Mouse (Mus musculus) frontal cortex, postnatal 14 days (tissue): ENCODE measurements around the gene Syngr2.

Experiments used
- DNase-seq, 2 experiments: peaks; one replicate each; pipeline ENCODE4 v3.0.0; 2022; ENCODE audit warnings: low spot score in 2 of 2

Syngr2 gene

DNA sequence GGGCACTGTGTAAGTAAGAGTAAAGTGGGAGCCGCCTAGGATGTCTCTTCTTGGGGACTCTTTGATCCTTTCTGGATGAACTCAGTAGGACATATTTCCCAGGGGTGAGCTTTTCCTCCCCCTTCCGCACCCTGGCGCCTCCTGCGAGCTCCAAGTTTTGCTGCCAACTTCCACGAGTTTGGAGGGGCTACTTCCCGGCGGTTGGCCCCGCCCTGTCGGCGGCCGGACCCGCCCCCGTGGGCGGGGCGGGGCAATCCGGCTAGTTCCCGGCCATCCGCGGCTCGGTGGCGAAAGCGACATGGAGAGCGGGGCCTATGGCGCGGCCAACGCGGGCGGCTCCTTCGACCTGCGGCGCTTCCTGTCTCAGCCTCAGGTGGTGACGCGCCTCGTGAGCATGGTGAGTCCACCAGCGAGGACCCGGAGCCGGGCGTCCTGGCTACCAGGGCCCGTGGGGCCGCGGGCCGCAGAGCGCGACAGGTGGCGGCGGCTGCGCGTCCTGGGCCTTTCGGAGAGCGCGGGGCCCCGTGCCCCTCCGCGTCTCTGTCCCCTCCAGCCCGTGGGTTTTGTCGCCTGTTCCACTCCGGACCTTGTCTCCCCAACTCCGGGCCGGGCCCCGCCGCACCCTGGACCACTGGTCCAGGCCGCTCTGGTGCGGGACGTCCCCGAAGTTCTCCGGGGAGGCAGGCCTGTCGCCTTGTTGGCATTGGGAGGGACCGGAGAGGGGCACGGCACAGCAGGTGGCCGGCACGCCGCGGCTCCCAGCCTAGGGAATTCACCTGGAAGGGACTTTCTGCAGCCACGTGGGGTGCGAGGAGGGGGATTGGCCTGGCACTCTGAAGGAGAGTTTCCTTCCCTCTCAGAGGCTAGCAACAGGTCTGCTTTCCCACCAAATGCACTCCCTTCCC is at the start of gene Syngr2, which contains the start of gene Gm20708:
Gene Syngr2 (plus strand): TSS at position 262 of the 905 bp plus-strand sequence.
Gene Gm20708 (plus strand): TSS at position 262 of the 905 bp plus-strand sequence.
- peak in 1 of 2 experiments; percentile 48 for DNase-seq

DNA sequence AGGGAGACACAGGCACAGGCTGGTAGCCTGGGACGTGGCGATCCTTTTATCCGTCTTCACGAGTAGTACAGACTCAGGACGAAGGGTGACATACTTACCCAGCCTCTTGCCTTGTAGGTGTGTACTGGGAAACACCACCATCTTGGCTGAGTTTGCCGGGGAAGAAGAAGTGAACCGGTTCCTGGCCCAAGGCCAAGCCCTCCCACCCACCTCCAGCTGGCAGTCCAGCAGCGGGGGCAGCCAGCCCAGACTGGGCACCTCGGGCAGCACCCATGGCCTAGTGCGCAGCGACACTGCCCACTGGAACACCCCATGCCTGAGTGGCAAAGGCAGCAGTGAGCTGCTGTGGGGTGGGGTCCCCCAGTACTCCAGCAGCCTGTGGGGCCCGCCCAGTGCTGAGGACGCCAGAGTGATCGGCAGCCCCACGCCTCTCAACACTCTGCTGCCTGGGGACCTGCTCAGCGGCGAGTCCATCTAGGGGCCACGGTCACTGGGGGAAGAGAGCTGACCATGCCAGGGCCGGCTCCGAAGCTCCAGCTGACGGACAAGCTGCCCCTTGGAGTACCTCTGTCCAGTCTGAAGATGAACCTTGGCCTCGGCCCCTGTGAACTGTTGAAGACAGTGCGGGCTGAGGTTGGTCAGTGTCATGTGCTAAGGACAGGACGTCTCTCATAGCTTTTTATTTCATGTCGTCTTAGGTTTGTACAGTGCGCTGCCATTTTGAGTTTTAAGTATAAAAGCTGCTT is 48.9 kb upstream of the Syngr2 start:
- no peak for DNase-seq

GRCm38 (mm10) chr11:117761801-117762200 is 47.7 kb upstream of the Syngr2 start:
- DNase-seq: no peak

DNA sequence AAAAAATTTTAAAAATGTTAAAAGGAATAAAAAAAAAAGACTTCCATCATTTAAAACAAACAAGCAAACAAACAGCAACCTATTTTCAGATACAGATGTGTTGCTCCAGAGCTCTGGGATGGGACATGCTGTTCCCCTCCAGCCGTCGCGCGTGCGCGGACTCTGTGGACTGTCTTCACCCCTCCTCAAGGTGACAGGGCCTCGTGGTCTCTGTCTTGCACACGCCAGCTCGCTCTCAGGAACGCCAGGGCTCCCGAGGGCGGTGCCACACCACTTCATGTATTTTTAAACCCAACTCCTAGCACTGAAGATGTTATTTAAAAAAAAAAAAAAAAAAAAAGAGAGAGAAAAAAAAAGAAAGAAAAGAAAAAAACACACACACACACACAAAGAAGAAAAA is 47.2 kb upstream of the Syngr2 start:
- DNase-seq: no peak

DNA sequence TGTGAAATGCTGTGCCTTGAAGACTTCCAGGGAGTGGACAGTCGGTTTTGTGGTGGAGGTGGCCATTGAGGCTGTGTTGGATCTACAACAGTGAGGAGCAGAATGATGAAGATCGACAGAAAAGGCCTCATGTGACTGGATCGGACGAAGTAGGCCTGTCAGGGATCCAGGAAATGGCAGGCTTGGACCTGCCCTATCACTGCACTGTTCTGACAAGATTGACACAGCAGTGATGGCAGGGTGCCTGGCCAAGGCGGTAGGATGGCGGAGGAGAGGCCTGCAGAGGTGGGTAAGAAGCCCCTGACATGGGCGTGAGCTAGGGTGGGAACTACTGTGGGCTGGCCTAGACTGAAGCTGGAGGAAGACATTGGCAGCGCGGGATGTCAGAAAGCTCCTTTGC is 45.1 kb upstream of the Syngr2 start:
- no peak for DNase-seq

DNA sequence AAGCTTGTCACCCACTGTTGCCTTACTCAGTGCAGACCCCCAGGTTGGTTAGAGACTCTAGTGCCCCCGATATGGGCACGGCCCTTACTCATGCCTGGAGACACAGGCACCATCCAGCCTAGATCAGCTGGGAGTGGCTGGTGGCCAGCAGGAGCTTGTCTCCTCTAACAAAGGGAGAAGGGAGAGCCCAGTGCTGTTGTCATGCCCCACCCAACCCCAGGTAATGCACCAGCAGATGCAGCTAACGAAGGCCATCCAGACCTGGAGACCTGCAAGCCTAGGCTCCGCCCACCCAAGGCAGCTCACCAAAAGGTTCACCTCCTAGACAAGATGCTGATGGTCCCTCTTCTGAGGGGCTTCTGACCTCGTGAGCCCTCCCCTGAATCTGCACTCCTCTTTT is 44.1 kb upstream of the Syngr2 start:
- DNase-seq: no peak

GRCm38 (mm10) chr11:117766275-117766674 is 43.2 kb upstream of the Syngr2 start:
- no peak for DNase-seq

DNA sequence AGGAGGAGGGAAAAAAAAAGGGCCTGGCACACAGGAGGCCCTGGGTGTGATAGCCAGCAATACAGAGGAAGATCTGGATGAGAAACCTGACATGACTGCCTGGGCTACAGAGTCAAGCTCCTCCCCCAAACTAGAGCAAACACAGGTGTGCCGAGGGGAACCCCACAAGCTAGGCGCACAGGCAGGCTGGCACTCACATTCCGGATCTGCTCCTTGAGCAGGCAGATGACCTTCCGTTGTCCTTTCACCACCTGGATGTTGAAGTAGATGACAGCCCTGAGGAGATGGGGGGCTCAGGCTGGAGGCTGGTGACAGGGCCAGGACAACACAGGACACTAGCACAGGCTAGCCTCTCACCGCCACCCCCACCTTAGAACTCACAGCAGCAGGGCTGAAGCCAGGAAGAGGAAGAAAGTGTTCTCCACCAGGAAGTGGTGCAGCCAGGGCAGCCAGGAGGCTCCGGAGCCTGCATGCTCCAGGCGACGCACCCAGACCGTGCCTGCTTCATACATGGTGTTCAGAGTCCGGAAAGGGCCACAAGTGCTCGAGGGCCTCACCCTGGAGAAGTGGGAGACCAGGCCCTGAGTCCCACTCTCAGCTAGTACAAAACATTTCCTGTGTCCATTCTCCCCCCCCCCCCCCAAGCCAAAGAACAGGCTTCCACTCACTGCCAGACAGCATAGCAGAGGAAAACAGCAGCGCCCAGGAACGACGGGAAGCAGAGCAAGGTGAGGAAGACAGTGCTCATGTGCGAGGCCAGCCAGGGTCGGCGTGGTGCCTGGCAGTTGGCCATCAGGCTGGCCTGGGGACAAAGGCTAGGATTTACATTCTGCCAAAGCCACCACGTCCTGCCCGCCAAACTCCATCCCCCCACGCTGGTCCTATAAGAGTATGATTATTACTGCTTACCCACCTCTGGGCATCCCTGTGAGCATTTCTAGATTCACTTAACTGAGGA is 40.5 kb upstream of the Syngr2 start:
- DNase-seq: no peak

DNA sequence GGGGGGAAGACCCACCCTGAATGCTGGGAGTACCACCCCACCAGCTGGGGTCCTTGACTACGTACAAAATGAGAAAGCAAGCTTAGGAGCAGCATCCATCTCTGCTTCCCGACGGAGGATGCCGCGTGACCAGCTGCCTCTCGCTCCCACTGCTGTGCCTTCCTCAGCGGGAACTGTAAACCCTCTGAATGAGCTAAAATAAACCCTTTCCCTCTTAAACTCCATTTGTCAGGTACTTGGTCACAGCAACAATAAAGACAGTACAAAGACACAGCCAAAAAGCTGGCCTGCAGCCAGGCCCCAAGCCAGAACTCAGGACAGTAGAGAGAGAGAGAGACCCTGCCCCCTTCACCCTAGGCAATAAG is 39.8 kb upstream of the Syngr2 start:
- DNase-seq: no peak

DNA sequence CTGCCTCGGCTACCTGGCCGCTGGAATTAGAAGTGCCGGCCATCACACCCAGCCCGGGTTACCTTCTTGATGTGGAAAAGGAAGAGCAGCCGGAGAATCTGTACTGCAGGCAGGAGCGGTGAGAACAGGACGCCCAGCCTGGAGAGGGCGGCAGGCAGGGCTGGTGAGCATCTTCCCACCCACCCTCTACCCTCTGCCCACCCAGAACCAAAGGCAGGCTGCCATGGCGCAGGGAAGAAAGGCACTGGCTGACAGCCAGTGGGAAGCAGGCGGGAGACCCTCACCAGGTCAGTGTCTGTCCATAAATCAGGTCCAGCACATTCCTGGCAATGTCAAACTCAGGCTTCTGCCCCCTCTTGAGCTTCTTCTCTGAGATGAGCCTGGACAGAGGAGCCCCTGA is 39.1 kb upstream of the Syngr2 start:
- DNase-seq: no peak

DNA sequence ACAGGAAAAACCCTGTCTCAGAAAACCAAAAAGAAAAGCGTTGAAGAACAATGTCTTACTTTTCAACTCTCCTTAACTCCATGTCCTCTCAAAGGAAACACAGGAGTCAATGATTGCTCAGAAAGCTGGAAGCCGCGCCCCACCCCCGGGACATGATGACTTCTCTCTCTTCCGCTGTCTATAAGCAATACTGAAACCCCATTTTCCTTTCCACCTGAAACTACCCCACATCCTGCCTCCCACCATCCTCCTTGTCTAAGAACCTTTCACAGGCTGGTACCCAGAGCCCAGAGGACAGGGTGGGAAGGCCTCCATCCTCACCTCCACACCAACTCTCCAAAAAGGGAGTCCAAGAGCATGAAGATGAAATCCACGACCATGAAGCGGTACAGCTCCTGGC is 37.1 kb upstream of the Syngr2 start:
- DNase-seq: no peak

DNA sequence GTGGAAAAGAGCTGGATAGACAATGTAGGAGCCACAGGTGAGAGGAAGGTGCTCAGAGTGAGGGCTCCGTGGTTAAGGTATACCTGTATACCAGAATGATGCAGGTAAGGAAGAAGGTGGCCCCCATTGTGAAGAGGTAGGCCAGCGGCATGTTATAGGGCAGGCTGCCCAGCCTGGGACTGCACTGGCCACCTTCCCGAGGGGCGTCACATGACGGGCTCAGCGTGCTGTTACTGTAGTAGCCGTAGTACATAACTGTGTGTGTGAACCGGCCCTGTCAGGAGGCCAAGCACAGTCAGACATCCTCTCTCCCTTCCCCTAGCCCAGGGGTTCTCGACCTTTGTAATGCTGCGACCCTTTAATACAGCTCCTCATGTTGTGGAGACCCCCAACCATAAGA is 34.5 kb upstream of the Syngr2 start:
- DNase-seq: no peak

GRCm38 (mm10) chr11:117775540-117775939 is 33.9 kb upstream of the Syngr2 start:
- no peak for DNase-seq

- DNase-seq: no peak
Observed at GRCm38 (mm10) chr11:117776085-117776792, 33.2 kb upstream of the Syngr2 start.

DNA sequence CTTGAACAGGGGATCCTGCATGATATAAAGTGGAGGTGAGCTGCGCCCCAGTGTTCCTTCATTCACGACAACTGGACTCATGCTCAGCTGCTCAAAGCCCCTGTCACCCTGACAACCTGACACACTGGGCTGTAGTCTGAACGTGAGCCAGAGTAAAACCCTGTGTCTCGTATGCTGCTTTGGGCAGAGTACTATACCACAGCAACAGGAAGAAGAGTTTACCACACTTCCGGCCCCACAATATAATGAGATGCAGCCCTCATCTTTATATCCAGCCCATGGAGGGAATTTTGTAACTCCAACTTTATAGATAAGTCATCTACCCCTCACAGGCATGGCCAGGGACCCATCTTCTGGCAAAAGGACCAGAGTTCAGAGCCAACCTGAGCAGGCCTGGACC is 32.4 kb upstream of the Syngr2 start:
- no peak for DNase-seq

DNA sequence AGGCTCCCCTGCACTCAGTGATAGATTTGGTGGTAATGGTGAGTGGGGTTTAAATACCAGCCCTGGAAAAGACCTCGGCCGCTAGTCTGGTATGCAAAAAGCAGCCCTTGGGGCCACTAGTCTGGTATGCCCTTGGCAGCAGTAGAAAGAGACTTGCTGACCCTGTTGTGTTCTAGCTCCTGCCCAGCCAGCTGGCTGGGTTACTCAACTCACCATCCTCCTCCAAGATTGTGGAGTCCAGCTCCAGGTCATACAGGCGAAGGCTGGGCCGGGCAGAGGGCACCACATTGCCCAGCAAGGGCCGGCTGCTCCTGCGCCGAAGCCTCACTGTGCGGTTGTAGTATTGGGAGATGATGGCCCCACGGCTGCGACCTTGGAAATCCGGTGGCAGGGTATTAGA is 31.4 kb upstream of the Syngr2 start:
- no peak for DNase-seq

GRCm38 (mm10) chr11:117778851-117779433 is 30.5 kb upstream of the Syngr2 start:
- no peak for DNase-seq

DNA sequence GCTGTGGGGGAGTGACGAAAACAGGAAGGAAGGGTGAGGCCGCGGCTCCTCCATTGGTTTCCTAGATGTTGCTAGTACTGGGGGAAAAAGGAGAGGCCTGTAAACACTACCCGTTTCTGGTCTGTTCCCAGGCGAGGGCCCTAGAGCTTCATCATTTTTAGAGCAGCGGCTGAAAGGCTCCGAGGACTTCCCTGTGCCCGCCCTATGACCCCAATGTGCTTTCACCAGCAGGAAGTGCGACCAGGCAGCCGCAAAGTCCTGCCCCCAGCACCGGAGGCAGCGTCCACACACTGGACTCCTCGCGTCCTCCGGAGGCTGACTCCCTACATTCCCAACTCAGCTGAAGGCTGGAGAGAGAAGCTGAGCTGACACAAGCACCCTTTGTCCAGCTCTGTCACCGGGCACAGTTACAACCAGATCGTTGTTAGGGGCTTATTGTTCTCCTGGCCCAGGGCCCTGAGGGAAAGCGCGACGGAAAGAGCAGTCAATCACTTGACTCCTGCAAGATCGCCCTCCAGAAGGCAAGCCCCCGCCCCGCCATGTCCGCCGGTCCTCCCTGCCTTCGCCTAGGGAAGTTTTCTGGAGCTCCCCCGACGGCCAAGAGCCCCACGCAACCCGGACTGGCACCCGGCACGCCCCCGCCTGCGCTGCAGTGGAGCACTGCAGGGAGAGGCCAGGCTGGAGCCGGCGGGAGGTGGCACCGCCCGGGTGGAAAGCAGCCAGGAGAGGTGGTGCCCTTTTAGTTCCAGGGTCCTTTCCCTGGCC is 29.9 kb upstream of the Syngr2 start:
- no peak for DNase-seq

DNA sequence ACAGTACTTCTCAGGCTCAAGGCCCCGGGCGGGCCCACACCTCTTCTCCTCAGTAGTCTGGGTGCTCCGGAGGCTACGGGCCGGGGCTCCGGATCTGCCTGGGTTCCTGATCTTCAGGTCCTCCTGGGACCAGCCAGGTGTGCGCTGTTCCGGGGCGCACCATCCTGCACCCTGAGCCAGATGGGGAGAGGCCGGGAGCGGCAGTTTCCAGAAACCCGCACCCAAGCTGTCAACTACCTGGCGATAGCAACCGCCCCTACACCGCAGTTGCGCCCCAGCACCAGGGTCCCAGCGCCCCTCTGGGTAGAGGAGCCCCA is 29.3 kb upstream of the Syngr2 start:
- no peak for DNase-seq

DNA sequence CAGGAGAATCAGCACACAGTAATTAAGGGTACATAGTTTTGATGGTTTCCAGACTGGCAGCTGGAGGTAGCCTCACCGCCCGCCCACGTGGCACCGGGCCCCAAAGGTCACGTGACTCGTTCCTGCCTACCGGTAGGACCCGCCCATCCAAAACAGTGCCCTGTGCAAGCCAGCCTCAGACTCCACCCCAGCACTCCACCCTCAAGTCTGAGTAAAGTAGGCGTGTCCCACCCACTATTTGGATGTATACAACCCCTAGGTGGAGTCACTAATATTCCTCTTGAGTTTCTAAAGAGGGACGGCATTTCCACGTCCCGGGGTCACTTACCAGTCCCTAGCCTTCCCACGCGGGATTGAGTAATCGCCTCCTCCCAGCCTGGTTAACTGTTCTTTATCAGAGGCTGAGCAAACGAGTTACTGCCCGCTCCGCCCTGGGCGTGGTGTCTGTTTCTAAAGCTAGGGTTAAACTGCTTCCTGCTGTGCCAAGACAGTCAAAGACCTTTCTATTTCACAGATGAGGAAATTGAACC is 28.8 kb upstream of the Syngr2 start:
- DNase-seq: no peak
